Mouse (Mus musculus) heart, postnatal 0 days (tissue): ENCODE results near the gene B3gnt2.

ENCODE experiments used
- CTCF ChIP-seq: IDR thresholded peaks from 2 replicates; pipeline ENCODE4 v1.5.1; 2016; ENCODE audit warnings: antibody characterized with exemption, control low read depth, low read depth
- EP300 ChIP-seq: IDR thresholded peaks from 2 replicates; pipeline ENCODE4 v1.6.1; 2016; ENCODE audit warnings: antibody characterized with exemption, low read depth

DNA sequence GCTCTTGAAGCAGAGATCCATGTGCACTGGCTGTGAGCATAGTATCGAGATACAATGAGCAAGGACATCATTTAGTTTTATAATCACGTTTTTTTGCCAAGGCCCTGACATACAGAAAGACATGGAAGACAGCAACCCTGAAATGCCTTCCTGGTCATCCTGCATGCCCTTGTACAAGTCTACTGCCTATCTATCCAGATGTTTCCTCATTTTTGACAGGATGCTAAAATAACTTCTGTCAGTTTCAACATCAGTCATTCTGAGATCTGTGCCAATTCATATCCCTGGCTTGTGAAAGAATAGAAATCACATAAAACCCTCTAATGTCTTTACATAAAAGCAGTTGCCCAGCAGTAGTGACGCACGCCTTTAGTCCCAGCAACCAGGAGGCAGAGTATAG, 36.4 kb upstream of the B3gnt2 start:
- no peak for TF ChIP-seq CTCF
- TF ChIP-seq EP300, result no peak
